Mouse (Mus musculus) macrophage (primary cell): ENCODE results near the gene Olfr1140. TPM values are rescaled to one million over a fixed set of nuclear protein-coding genes. Genes with fewer than 3 reads are reported as not detected.

Experiments used
- H3K27ac ChIP-seq: fragments of 350-480 bp; formaldehyde crosslinking; 2 replicates; pipeline ENCODE4 v1.9.0; 2021
- H3K36me3 ChIP-seq: fragments of 350-480 bp; formaldehyde crosslinking; 2 replicates; pipeline ENCODE4 v1.9.0; 2021; ENCODE audit errors: inconsistent target
- H3K4me3 ChIP-seq: fragments of 350-480 bp; formaldehyde crosslinking; 2 replicates; pipeline ENCODE4 v1.9.0; 2021; ENCODE audit errors: inconsistent target
- H3K79me2 ChIP-seq: fragments of 350-480 bp; formaldehyde crosslinking; 2 replicates; pipeline ENCODE4 v1.9.0; 2021; ENCODE audit errors: inconsistent target
- WGBS: methylation state at CpG from one replicate; pipeline ENCODE4 v1.1.7; 2026; ENCODE audit warnings: inconsistent platforms; ENCODE audit not compliant: missing documents; 5-methylcytosine and 5-hydroxymethylcytosine counted together
- polyA plus RNA-seq: library from polyadenylated mRNA; stranded (reverse); fragments of 250-400 nt; gene quantifications from 3 replicates; pipeline ENCODE4 v1.2.4, GENCODE M21; 2018; ENCODE audit warnings: inconsistent platforms
- total RNA-seq, 78 experiments: library from RNA; depleted of rRNA; stranded (reverse); fragments of 250-400 nt; gene quantifications; 1 replicate in 9 of 78; 2 replicates in 24 of 78; 3 replicates in 43 of 78; 4 replicates in 2 of 78; pipeline ENCODE4 v1.2.4; 2018; ENCODE audit warnings: inconsistent platforms in 56 of 78

The Olfr1140 gene
- total RNA-seq (2018; cell fraction: chromatin; rRNA removed) = not detected
- total RNA-seq (2018; cell fraction: cytosol; rRNA removed) = not detected
- total RNA-seq (2018; cell fraction: nucleus; rRNA removed) = not detected
- polyA plus RNA-seq = not detected in 3 replicates

- no peak within 1 kb of the TSS for H3K27ac ChIP-seq
- no peak within 1 kb of the TSS for H3K4me3 ChIP-seq
- H3K36me3 ChIP-seq = no peaks in the 10 kb centered on the region
- no peaks in the 10 kb centered on the region for H3K79me2 ChIP-seq
- WGBS = 80% methylated on average over 3 of the region's 3 CpGs
Measured at GRCm38 (mm10) chr2:87743452-87743851, at the start of gene Olfr1140. Gene Olfr1140 (plus strand): TSS chr2:87743752.

DNA sequence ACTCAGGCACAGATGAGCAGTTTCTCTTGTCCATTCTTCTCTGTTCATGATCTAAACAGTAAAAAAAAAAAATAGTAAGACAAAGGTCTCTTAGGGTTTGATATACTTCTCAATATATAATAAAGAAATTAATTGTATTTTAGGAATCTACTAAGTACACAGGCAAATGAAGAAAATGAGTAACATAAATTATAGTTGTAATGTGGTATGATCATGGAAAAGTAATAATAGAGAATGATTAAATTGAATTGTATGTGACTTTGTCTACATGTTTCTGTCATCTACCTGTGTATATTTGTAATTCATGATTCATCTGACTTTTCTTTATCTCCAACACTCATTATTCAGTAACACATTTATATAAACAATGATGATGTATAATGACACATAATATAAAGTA, 49.7 kb upstream of the Olfr1140 start, which contains the start of gene Olfr1136:
Gene Olfr1136 (minus strand): TSS at position 101 of the 400 bp plus-strand sequence.
- no peaks in the 10 kb centered on the region for H3K36me3 ChIP-seq
- no peak within 1 kb of the TSS for H3K27ac ChIP-seq
- no peak within 1 kb of the TSS for H3K4me3 ChIP-seq
- H3K79me2 ChIP-seq = no peaks in the 10 kb centered on the region

GRCm38 (mm10) chr2:87713079-87713478, 30.5 kb upstream of the Olfr1140 start, which contains the start of gene Olfr1137:
Gene Olfr1137 (minus strand): TSS chr2:87713179.
- no peaks in the 10 kb centered on the region for H3K36me3 ChIP-seq
- H3K27ac ChIP-seq = no peak within 1 kb of the TSS
- H3K79me2 ChIP-seq = no peaks in the 10 kb centered on the region
- no peak within 1 kb of the TSS for H3K4me3 ChIP-seq

- Histone ChIP-seq H3K36me3 (no peaks in the 10 kb centered on the region), H3K79me2 (no peaks in the 10 kb centered on the region), H3K27ac (no peak within 1 kb of the TSS), H3K4me3 (no peak within 1 kb of the TSS)
- 50% methylated on average over 1 of the region's 1 CpGs for WGBS
Measured at GRCm38 (mm10) chr2:87739878-87740277, 3.7 kb upstream of the Olfr1140 start, which contains the start of gene Olfr1138. Gene Olfr1138 (minus strand): TSS chr2:87739978.

DNA sequence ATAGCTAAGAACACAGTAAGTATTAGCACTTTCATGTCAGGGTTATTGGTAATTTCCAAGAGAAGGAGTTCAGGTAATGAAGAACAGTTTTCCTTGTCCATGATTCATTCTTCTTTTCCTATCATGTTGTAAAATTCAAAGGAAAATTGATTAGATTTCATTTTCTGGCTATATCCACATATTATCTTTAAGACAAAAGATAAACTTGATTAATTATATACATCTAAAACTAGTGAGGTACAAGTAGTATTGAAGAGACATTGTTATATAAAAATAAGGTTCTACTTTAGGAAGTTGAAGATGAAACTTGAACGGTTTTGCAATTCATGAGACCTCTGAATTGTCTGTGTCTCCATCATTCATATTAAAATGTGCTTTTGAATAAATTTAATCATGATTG, 10.3 kb downstream of the Olfr1140 start, which contains the start of gene Olfr1141:
Gene Olfr1141 (minus strand): TSS at position 101 of the 400 bp plus-strand sequence.
- H3K36me3 ChIP-seq = no peaks in the 10 kb centered on the region
- 70% methylated on average over 1 of the region's 1 CpGs for WGBS

DNA sequence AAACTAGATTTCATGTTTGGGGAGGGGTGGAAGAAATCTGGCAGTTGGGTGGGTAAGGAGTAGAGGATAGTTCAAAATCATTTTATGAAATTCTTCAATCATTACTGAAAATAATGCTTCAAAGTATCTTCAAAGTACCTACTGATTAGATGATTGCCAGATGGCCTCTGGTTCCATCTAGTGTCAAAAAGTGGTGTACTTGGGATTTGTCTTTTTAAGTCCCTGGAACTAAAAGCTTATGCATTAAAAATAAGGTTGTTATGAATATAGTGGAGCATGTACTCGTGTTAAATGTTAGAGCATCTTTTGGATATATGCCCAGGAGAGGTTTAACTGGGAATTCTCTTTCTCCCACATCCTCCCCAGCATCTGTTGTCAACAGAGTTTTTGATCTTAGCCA, 32.6 kb downstream of the Olfr1140 start:
- no peaks in the 10 kb centered on the region for H3K79me2 ChIP-seq
- no peaks in the 10 kb centered on the region for H3K36me3 ChIP-seq
- H3K27ac ChIP-seq = no peak overlapping the region
- no peak overlapping the region for H3K4me3 ChIP-seq
- WGBS = 45% methylated on average over 1 of the region's 1 CpGs

More for the DNA sequence above, 10.3 kb downstream of the Olfr1140 start, which contains the start of gene Olfr1141:
- Histone ChIP-seq H3K4me3 (no peak within 1 kb of the TSS), H3K79me2 (no peaks in the 10 kb centered on the region), H3K27ac (no peak within 1 kb of the TSS)

DNA sequence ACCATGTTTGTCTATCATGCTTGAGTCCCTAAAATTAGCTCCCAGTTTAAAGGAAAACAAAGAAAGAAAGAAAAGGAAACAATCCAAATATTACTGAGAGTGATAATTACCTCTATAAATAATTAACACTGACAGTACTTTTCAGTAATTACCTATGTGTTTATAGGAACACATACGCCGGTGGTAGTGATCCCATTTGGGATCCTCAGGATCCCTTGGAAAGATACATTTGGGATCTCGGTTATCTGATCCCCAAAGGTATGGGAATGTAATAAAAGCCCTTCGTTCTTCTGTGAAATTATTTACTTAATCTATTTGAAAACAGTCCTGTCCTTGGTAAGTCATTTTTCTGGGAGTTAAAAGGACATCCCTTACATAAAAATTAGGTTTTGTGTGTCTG, 35.6 kb downstream of the Olfr1140 start, which contains the start of gene Olfr152:
Gene Olfr152 (plus strand): TSS at position 301 of the 400 bp plus-strand sequence.
- 91% methylated on average over 4 of the region's 4 CpGs for WGBS
- no peak within 1 kb of the TSS for H3K4me3 ChIP-seq
- H3K27ac ChIP-seq = no peak within 1 kb of the TSS
- H3K36me3 ChIP-seq = no peaks in the 10 kb centered on the region
- H3K79me2 ChIP-seq = no peaks in the 10 kb centered on the region

Other genes starting within 250 kb of the Olfr1140 start
- gene Pramel7, start 246.7 kb upstream of the Olfr1140 start, polyA plus RNA-seq = not detected in 3 replicates
- gene Pramel6, start 237.2 kb upstream of the Olfr1140 start, polyA plus RNA-seq = not detected in 3 replicates
- gene Olfr153, start 212.0 kb upstream of the Olfr1140 start, polyA plus RNA-seq = not detected in 3 replicates
- gene Olfr1128, start 198.2 kb upstream of the Olfr1140 start, polyA plus RNA-seq = not detected in 3 replicates
- gene Olfr1129, start 169.8 kb upstream of the Olfr1140 start, polyA plus RNA-seq = not detected in 3 replicates
- gene Olfr1130, start 137.5 kb upstream of the Olfr1140 start, polyA plus RNA-seq = not detected in 3 replicates
- gene Olfr1131, start 116.6 kb upstream of the Olfr1140 start, polyA plus RNA-seq = not detected in 3 replicates
- gene Olfr1132, start 106.2 kb upstream of the Olfr1140 start, polyA plus RNA-seq = not detected in 3 replicates
- not detected in 3 replicates for gene Olfr1133, start 96.4 kb upstream of the Olfr1140 start, polyA plus RNA-seq
- gene Olfr1134, start 85.3 kb upstream of the Olfr1140 start, polyA plus RNA-seq = not detected in 3 replicates
- gene Olfr1135, start 70.1 kb upstream of the Olfr1140 start, polyA plus RNA-seq = not detected in 3 replicates
- gene Olfr1136, start 49.8 kb upstream of the Olfr1140 start, polyA plus RNA-seq = not detected in 3 replicates
- not detected in 3 replicates for gene Olfr1137, start 30.6 kb upstream of the Olfr1140 start, polyA plus RNA-seq
- not detected in 3 replicates for gene Olfr1138, start 3.8 kb upstream of the Olfr1140 start, polyA plus RNA-seq
- not detected in 3 replicates for gene Olfr1141, start 10.2 kb downstream of the Olfr1140 start, polyA plus RNA-seq
- gene Olfr152, start 35.7 kb downstream of the Olfr1140 start, polyA plus RNA-seq = not detected in 3 replicates
- not detected in 3 replicates for gene Olfr1143, start 56.8 kb downstream of the Olfr1140 start, polyA plus RNA-seq
- not detected in 3 replicates for gene Olfr1145, start 66.1 kb downstream of the Olfr1140 start, polyA plus RNA-seq
- not detected in 3 replicates for gene Olfr1148, start 86.8 kb downstream of the Olfr1140 start, polyA plus RNA-seq
- not detected in 3 replicates for gene Olfr1150-ps1, start 100.2 kb downstream of the Olfr1140 start, polyA plus RNA-seq
- not detected in 3 replicates for gene Olfr1151, start 112.1 kb downstream of the Olfr1140 start, polyA plus RNA-seq
- gene Olfr1152, start 122.7 kb downstream of the Olfr1140 start, polyA plus RNA-seq = not detected in 3 replicates
- gene Olfr1153, start 151.2 kb downstream of the Olfr1140 start, polyA plus RNA-seq = not detected in 3 replicates
- gene Olfr1154, start 161.4 kb downstream of the Olfr1140 start, polyA plus RNA-seq = not detected in 3 replicates
- not detected in 3 replicates for gene Olfr1155, start 201.4 kb downstream of the Olfr1140 start, polyA plus RNA-seq
- not detected in 3 replicates for gene Olfr1156, start 209.3 kb downstream of the Olfr1140 start, polyA plus RNA-seq
- gene Olfr1157, start 224.5 kb downstream of the Olfr1140 start, polyA plus RNA-seq = not detected in 3 replicates
- gene Olfr74, start 230.9 kb downstream of the Olfr1140 start, polyA plus RNA-seq = not detected in 3 replicates
- not detected in 3 replicates for gene Olfr1158, start 246.4 kb downstream of the Olfr1140 start, polyA plus RNA-seq